Mouse (Mus musculus) thymus, adult 2 months (tissue): ENCODE results near the gene E030030I06Rik.
"Not testable (repeated sequence)": the region's sequence is repeated elsewhere in the genome, so short reads cannot be mapped to it uniquely, and the experiment has no call there.

Source experiments
- CTCF ChIP-seq: fragments of 200-500 bp; IDR thresholded peaks from 2 replicates; pipeline ENCODE4 v1.5.1; 2012; ENCODE audit warnings: mild to moderate bottlenecking, control low read depth, low read length, moderate library complexity, borderline replicate concordance; ENCODE audit not compliant: control insufficient read depth, poor library complexity, insufficient read depth; ENCODE audit errors: extremely low read depth
- POLR2A ChIP-seq: fragments of 200-500 bp; IDR thresholded peaks from 2 replicates; pipeline ENCODE4 v1.6.1; 2012; ENCODE audit warnings: mild to moderate bottlenecking, low read length, control low read depth, moderate library complexity; ENCODE audit not compliant: control insufficient read depth, poor library complexity, insufficient read depth; ENCODE audit errors: extremely low read depth

GRCm38 (mm10) chr10:22158310-22158999, 9.4 kb upstream of the E030030I06Rik start, which contains the start of the genes Raet1e and H60b:
- not testable (repeated sequence) for TF ChIP-seq CTCF, POLR2A
